In the genomic region with DNA sequence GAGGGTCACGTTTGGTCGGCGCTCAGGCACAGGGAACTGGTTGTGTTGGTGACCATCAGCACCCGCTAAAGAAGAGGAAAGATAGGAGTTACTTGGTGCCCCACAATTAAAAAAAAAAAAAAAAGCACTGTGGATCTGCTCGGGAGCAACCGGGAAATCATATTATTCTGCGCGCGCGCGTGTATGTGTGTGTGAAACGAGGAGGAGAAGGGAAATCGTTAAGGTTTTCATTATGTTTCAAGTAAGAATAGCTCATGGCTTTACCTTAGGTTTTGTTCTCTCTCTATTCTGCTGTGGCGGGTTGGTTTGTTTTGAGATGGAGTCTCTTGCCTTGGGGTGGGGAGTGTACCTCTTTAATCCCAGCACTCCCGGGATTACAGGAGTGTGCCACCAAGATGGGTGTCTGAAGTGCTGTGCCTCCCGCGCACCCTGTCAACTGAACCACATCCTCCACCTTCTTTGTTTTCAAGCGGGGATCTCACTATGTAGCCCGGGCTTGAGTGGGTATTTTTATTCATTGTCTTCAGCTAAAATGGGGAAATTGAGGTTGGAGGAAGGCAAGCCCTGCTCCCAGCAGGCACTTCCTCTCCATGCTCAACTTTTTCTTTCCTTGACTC, we compare ENCODE assay signal across 1 mouse cellular context.
TF ChIP-seq lines count a peak whose summit lies in the region.

No protein-coding gene starts in this region.

TF ChIP-seq in MEL, 35 proteins besides CTCF, POLR2A, EP300 and RAD21:
- no peak; the same call in 1 of the 2 replicates for TF ChIP-seq RCOR1 (IDR thresholded peaks at IDR 0.05; ENCODE audit: low read depth, low read length)
- TF ChIP-seq POLR2AphosphoS2 (IDR thresholded peaks at IDR 0.05; ENCODE audit: low read length): no peak
- TF ChIP-seq MXI1 (IDR thresholded peaks at IDR 0.05; ENCODE audit: low read depth, low read length): peak; percentile 44; the same call in 1 of the 2 replicates
- no peak for TF ChIP-seq TCF12 (IDR thresholded peaks at IDR 0.05; ENCODE audit: low read depth, low read length)
- no peak for TF ChIP-seq MAX (IDR thresholded peaks at IDR 0.05; ENCODE audit: low read length)
- no peak; the same call in 1 of the 2 replicates for TF ChIP-seq MYC (IDR thresholded peaks at IDR 0.05; ENCODE audit: low read depth, low read length)
- peak; percentile 35; the same call in 1 of the 2 replicates for TF ChIP-seq CHD1 (IDR thresholded peaks at IDR 0.05; ENCODE audit: low read depth, low read length)
- TF ChIP-seq BHLHE40 (IDR thresholded peaks at IDR 0.05; ENCODE audit: borderline replicate concordance, low read depth, low read length): no peak
- peak; percentile 67; the same call in 1 of the 2 replicates for TF ChIP-seq TBP (IDR thresholded peaks at IDR 0.05; ENCODE audit: low read depth, low read length)
- peak; percentile 41; the same call in 1 of the 2 replicates for TF ChIP-seq ZNF384 (IDR thresholded peaks at IDR 0.05; ENCODE audit: low read depth, low read length)
- peak; percentile 4; the same call in 1 of the 2 replicates for TF ChIP-seq NELFE (IDR thresholded peaks at IDR 0.05; ENCODE audit: low read depth, low read length)
- peak; percentile 25; the same call in 1 of the 2 replicates for TF ChIP-seq SIN3A (IDR thresholded peaks at IDR 0.05; ENCODE audit: low read length)
- TF ChIP-seq GABPA (IDR thresholded peaks at IDR 0.05; ENCODE audit: low read depth, low read length): no peak
- no peak for TF ChIP-seq CHD2 (IDR thresholded peaks at IDR 0.05; ENCODE audit: low read length)
- no peak for TF ChIP-seq GATA1 (IDR thresholded peaks at IDR 0.05; ENCODE audit: low read depth, low read length)
